ENCODE assay signal across 10 mouse cellular contexts in genomic region chr1:136227870-136228269, GRCm38 (mm10). TPM values are rescaled to one million over a fixed set of nuclear protein-coding genes. Genes with fewer than 3 reads are reported as not detected.
DNase-seq lines count a peak whose midpoint lies in the region; ATAC-seq and TF ChIP-seq lines count a peak whose summit lies in the region.
"Had no signal": no experiment of that assay in that cellular context is flagged by ENCODE, and none has a peak within 500 bp of the region (broad histone marks: within the 10 kb centered on the region; RNA-seq: fewer than 3 reads in every experiment).

No protein-coding gene starts in this region.

- no peak overlapping the region for H3K4me2 ChIP-seq in liver, embryonic 15.5 days
- H3K4me2 ChIP-seq in liver, embryonic 11.5 days, result no peak overlapping the region
- H3K4me2 ChIP-seq in lung, embryonic 16.5 days (ENCODE audit: low read depth, low read length), result peak overlapping the region; percentile 75

- H3K4me1 ChIP-seq in liver, embryonic 15.5 days (replicated peaks), result peaks cover 19% of the 10 kb centered on the region
- H3K4me1 ChIP-seq in liver, embryonic 11.5 days (replicated peaks; ENCODE audit: control insufficient read depth, insufficient read depth, low read length), result peaks cover 22% of the 10 kb centered on the region
- H3K4me1 ChIP-seq in embryonic fibroblast, embryonic 13.5 days (ENCODE audit: control insufficient read depth, insufficient read depth, low read length), result peaks cover 21% of the 10 kb centered on the region
- peaks cover 37% of the 10 kb centered on the region for H3K4me1 ChIP-seq in lung, embryonic 16.5 days (replicated peaks; ENCODE audit: control insufficient read depth, insufficient read depth, low read length)

- peaks cover 43% of the 10 kb centered on the region for H3K27me3 ChIP-seq in liver, embryonic 15.5 days
- peaks cover 18% of the 10 kb centered on the region for H3K27me3 ChIP-seq in liver, embryonic 11.5 days (replicated peaks; ENCODE audit: control insufficient read depth, insufficient read depth, low read length)
- no peaks in the 10 kb centered on the region for H3K27me3 ChIP-seq in lung, embryonic 16.5 days (ENCODE audit: control insufficient read depth, insufficient read depth, low read depth, low read length)

- H3K36me3 ChIP-seq in liver, embryonic 15.5 days (replicated peaks), result no peaks in the 10 kb centered on the region
- no peaks in the 10 kb centered on the region for H3K36me3 ChIP-seq in liver, embryonic 11.5 days (ENCODE audit: control insufficient read depth, insufficient read depth, low read length)
- 0 out of 2 replicates have a peak, but pooled peaks cover 2% of the 10 kb centered on the region for H3K36me3 ChIP-seq in lung, embryonic 16.5 days (ENCODE audit: control insufficient read depth, insufficient read depth, low read length)

- no peak overlapping the region for H3K9ac ChIP-seq in liver, embryonic 15.5 days
- no peak overlapping the region for H3K9ac ChIP-seq in liver, embryonic 11.5 days (ENCODE audit: low read depth, low read length)
- no peak overlapping the region; the same call in none of the 2 replicates for H3K9ac ChIP-seq in lung, embryonic 16.5 days (ENCODE audit: low read length)

- TF ChIP-seq POLR2A in embryonic fibroblast, embryonic 13.5 days (IDR thresholded peaks at IDR 0.05; ENCODE audit: low read depth, low read length), result no peak

- H3K9me3 ChIP-seq in liver, embryonic 15.5 days (replicated peaks), result no peaks in the 10 kb centered on the region
- no peaks in the 10 kb centered on the region for H3K9me3 ChIP-seq in liver, embryonic 11.5 days (ENCODE audit: control insufficient read depth, low read length)
- no peaks in the 10 kb centered on the region for H3K9me3 ChIP-seq in lung, embryonic 16.5 days (ENCODE audit: control insufficient read depth, low read length)
- H3K9me3 ChIP-seq: midbrain, embryonic 12.5 days had no signal

- intact Hi-C loops in left cerebral cortex, postnatal 25 days (cut with DNase I), result no loop called here

- no peak for DNase-seq in liver, embryonic 11.5 days (ENCODE audit: low spot score)
- peak; percentile 66 for DNase-seq in adrenal gland, adult 8-10 months
- no peak for DNase-seq in left cerebral cortex, postnatal 25 days (ENCODE audit: low spot score in 2 of 2)
- no peak for DNase-seq in spleen, postnatal 36 days (ENCODE audit: low spot score in 2 of 2)
- DNase-seq: cerebellum, adult 18-20 months; right cerebral cortex, adult 18-20 months had no signal

- H3K27ac ChIP-seq in liver, embryonic 15.5 days (replicated peaks), result 0 out of 2 replicates have a peak overlapping the region, but pooled peaks have one; percentile 30
- no peak overlapping the region for H3K27ac ChIP-seq in liver, embryonic 11.5 days (ENCODE audit: low read depth, low read length)
- peak overlapping the region; percentile 81 for H3K27ac ChIP-seq in embryonic fibroblast, embryonic 13.5 days (ENCODE audit: insufficient read depth, low read length)
- H3K27ac ChIP-seq in lung, embryonic 16.5 days (ENCODE audit: low read length), result peak overlapping the region; percentile 84

- no peak overlapping the region for H3K4me3 ChIP-seq in liver, embryonic 15.5 days (replicated peaks)
- no peak overlapping the region for H3K4me3 ChIP-seq in liver, embryonic 11.5 days (ENCODE audit: low read depth, low read length)
- H3K4me3 ChIP-seq in embryonic fibroblast, embryonic 13.5 days (ENCODE audit: insufficient read depth, low read length), result no peak overlapping the region
- no peak overlapping the region; the same call in 1 of the 2 replicates for H3K4me3 ChIP-seq in lung, embryonic 16.5 days (ENCODE audit: low read length)
- H3K4me3 ChIP-seq: midbrain, embryonic 12.5 days had no signal

- WGBS in liver, embryonic 15.5 days (ENCODE audit: insufficient replicate concordance), result 47% methylated on average over 4 of the region's 4 CpGs
- WGBS in liver, embryonic 11.5 days, result 65% methylated on average over 4 of the region's 4 CpGs
- WGBS in lung, embryonic 16.5 days, result 28% methylated on average over 4 of the region's 4 CpGs

- TF ChIP-seq CTCF in embryonic fibroblast, embryonic 13.5 days (IDR thresholded peaks at IDR 0.05; ENCODE audit: borderline replicate concordance, insufficient read depth, low read length), result no peak

- no peak for ATAC-seq in liver, embryonic 15.5 days (ENCODE audit: insufficient read depth)
- ATAC-seq in liver, embryonic 11.5 days (replicated peaks; ENCODE audit: low FRiP score), result no peak
- 0 out of 2 replicates have a peak, but pooled peaks have one; percentile 0 for ATAC-seq in lung, embryonic 16.5 days (ENCODE audit: low read depth)

RNA-seq across cellular contexts. Expression of gene Inava, which starts 6.2 kb away (rescaled TPM):
- 0.18 and 0.31 TPM in 2 replicates for polyA plus RNA-seq in liver, embryonic 15.5 days (2015; fragmentation: Nextera tagmentation; extraction: Ambion mirVana)
- polyA plus RNA-seq in liver, embryonic 11.5 days (2014; fragmentation: Nextera tagmentation; extraction: Ambion mirVana), result 3.1 and 3.2 TPM in 2 replicates
- under 1 TPM in 1 of 4 experiments, not detected in 3; 0.08 TPM for total RNA-seq in adrenal gland, adult 8-10 months (2022)
- polyA plus RNA-seq in embryonic fibroblast, embryonic 13.5 days (2011; ENCODE audit: insufficient read length, low read depth, missing spikeins), result 4.1 and 5.0 TPM in 2 replicates
- 15.2 and 15.3 TPM in 2 replicates for polyA plus RNA-seq in lung, embryonic 16.5 days (2015; fragmentation: Nextera tagmentation; extraction: Ambion mirVana)
- total RNA-seq in left cerebral cortex, postnatal 25 days (2021), result 1 to 10 TPM; 2.9 to 3.1 TPM

RNA-seq across cellular contexts. Expression of gene Mroh3, which starts 15.2 kb away (rescaled TPM):
- not detected in 2 replicates for polyA plus RNA-seq in liver, embryonic 15.5 days (2015; fragmentation: Nextera tagmentation; extraction: Ambion mirVana)
- polyA plus RNA-seq in liver, embryonic 11.5 days (2014; fragmentation: Nextera tagmentation; extraction: Ambion mirVana), result not detected in 2 replicates
- total RNA-seq in adrenal gland, adult 8-10 months (2022), result not detected
- polyA plus RNA-seq in embryonic fibroblast, embryonic 13.5 days (2011; ENCODE audit: insufficient read length, low read depth, missing spikeins), result 0.45 and 1.2 TPM in 2 replicates
- polyA plus RNA-seq in lung, embryonic 16.5 days (2015; fragmentation: Nextera tagmentation; extraction: Ambion mirVana), result 0.24 TPM in 1 of 2 replicates, not detected in the other
- total RNA-seq in left cerebral cortex, postnatal 25 days (2021), result 1 to 10 TPM; 2.0 to 2.1 TPM

RNA-seq across cellular contexts. Expression of gene Gpr25, which starts 32.8 kb away (rescaled TPM):
- not detected in 2 replicates for polyA plus RNA-seq in liver, embryonic 15.5 days (2015; fragmentation: Nextera tagmentation; extraction: Ambion mirVana)
- not detected in 2 replicates for polyA plus RNA-seq in liver, embryonic 11.5 days (2014; fragmentation: Nextera tagmentation; extraction: Ambion mirVana)
- under 1 TPM in 1 of 4 experiments, not detected in 3; 0.38 TPM for total RNA-seq in adrenal gland, adult 8-10 months (2022)
- polyA plus RNA-seq in embryonic fibroblast, embryonic 13.5 days (2011; ENCODE audit: insufficient read length, low read depth, missing spikeins), result not detected in 2 replicates
- not detected in 2 replicates for polyA plus RNA-seq in lung, embryonic 16.5 days (2015; fragmentation: Nextera tagmentation; extraction: Ambion mirVana)
- total RNA-seq in left cerebral cortex, postnatal 25 days (2021), result 1 to 10 TPM; 5.4 to 7.3 TPM
- polyA plus RNA-seq: midbrain, embryonic 12.5 days had no signal
